Mouse (Mus musculus) neural tube, embryonic 12.5 days (tissue): ENCODE results near the gene Atp5s. TPM values are rescaled to one million over a fixed set of nuclear protein-coding genes. Genes with fewer than 3 reads are reported as not detected.

Experiments used
- ATAC-seq: fragments of 200-750 bp; cut with Nextera tagmentation; 2 replicates; pipeline ENCODE4 v1.8.0; 2017; ENCODE audit warnings: low read depth, mild to moderate bottlenecking, moderate TSS enrichment, moderate library complexity; ENCODE audit not compliant: low FRiP score
- H3K27ac ChIP-seq: fragments of 300-500 bp; sonication (generic); 2 replicates; pipeline ENCODE4 v1.5.1; 2016
- H3K27me3 ChIP-seq: fragments of 300-500 bp; sonication (generic); replicated peaks from 2 replicates; pipeline ENCODE4 v1.6.1; 2016; ENCODE audit warnings: mild to moderate bottlenecking
- H3K36me3 ChIP-seq: fragments of 300-500 bp; sonication (generic); 2 replicates; pipeline ENCODE4 v1.6.1; 2016; ENCODE audit warnings: mild to moderate bottlenecking
- H3K4me1 ChIP-seq: fragments of 300-500 bp; sonication (generic); 2 replicates; pipeline ENCODE4 v1.6.1; 2016
- H3K4me2 ChIP-seq: fragments of 300-500 bp; sonication (generic); replicated peaks from 2 replicates; pipeline ENCODE4 v1.6.1; 2016; ENCODE audit warnings: mild to moderate bottlenecking
- H3K4me3 ChIP-seq: fragments of 300-500 bp; sonication (generic); 2 replicates; pipeline ENCODE4 v1.5.1; 2016
- H3K9ac ChIP-seq: fragments of 300-500 bp; sonication (generic); 2 replicates; pipeline ENCODE4 v1.6.1; 2016; ENCODE audit warnings: mild to moderate bottlenecking
- H3K9me3 ChIP-seq: fragments of 300-500 bp; sonication (generic); 2 replicates; pipeline ENCODE4 v1.6.1; 2016; ENCODE audit warnings: mild to moderate bottlenecking
- WGBS: fragments of 180-500 bp; shearing (Covaris S2); methylation state at CpG from one replicate; pipeline ENCODE4 v1.1.7; 2016; 5-methylcytosine and 5-hydroxymethylcytosine counted together
- microRNA counts: library from miRNA; unstranded; fragments of <30 nt; microRNA quantifications from one replicate; lab custom pipeline; 2017
- microRNA-seq: library from miRNA; unstranded; fragments of <30 nt; microRNA quantifications from one replicate; pipeline ENCODE4, GENCODE M21; 2017
- polyA plus RNA-seq: library from polyadenylated mRNA; unstranded; fragments of >200 nt; fragmentation: Nextera tagmentation; extraction: Ambion mirVana; gene quantifications from 2 replicates; pipeline ENCODE4 v1.2.1, GENCODE M21; 2016

Gene Atp5s
- polyA plus RNA-seq, 1 experiment from 2014 or later, result 22.9 TPM

DNA sequence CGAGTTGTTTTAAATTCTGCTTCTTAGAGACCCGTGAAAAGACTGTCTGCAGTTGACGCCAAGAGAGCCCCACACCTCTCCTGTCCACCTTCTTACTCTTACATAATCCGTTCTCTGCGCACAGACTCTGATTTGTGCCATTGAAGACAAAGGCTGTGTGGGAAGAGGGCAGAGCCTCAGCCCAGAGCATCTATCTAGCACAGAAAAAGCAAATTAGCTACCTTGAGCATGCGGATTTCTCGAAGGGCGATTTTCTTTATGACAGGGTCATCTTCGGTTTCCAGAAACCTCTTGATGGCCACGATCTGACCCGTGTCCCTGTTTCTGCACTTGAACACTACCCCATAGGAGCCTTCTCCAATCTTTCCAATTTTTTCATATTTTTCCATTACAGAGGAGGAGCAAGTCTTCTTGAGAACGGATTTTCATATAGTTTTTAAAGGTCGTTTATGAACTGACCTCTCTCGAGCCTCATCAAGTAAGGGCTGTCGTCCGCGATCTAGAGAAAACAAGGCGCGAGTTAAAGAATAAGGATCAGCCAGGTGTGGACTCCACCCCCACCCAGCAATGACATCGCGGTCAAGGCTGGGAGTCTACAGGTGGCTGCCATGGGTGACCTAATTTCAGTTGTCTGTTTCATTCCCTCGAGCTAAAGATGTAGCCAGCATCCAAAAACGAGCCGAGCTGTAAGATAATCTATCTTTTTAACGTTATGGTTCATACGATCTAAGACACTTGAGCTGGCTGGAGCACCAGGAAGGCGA is 65.2 kb downstream of the Atp5s start:
- peak overlapping the region; percentile 99 for H3K4me2 ChIP-seq
- 0 out of 2 replicates have a peak, but pooled peaks have one; percentile 18 for ATAC-seq
- H3K36me3 ChIP-seq, result no peaks in the 10 kb centered on the region
- H3K9me3 ChIP-seq, result no peaks in the 10 kb centered on the region
- H3K9ac ChIP-seq, result peak overlapping the region; percentile 61
- H3K27me3 ChIP-seq, result no peaks in the 10 kb centered on the region
- H3K4me3 ChIP-seq, result peak overlapping the region; percentile 49
- peaks cover 18% of the 10 kb centered on the region; the same call in 1 of the 2 replicates for H3K4me1 ChIP-seq
- WGBS, result 31% methylated on average over 27 of the region's 27 CpGs
- H3K27ac ChIP-seq, result no peak overlapping the region

GRCm38 (mm10) chr12:69790530-69791505 is 66.1 kb downstream of the Atp5s start, which contains the start of gene Cdkl1:
Gene Cdkl1, minus strand, starts transcription at chr12:69791267.
- Histone ChIP-seq H3K27ac (no peak within 1 kb of the TSS), H3K4me2 (peak within 1 kb of the TSS; percentile 99), H3K27me3 (no peaks in the 10 kb centered on the region), H3K36me3 (no peaks in the 10 kb centered on the region), H3K9ac (peak within 1 kb of the TSS; percentile 61), H3K9me3 (no peaks in the 10 kb centered on the region), H3K4me1 (peaks cover 18% of the 10 kb centered on the region; the same call in 1 of the 2 replicates), H3K4me3 (peak within 1 kb of the TSS; percentile 49)
- 2% methylated on average over 45 of the region's 45 CpGs for WGBS
- peak; percentile 95 for ATAC-seq

MicroRNAs within 50 kb of the gene (microRNA counts, 519-probe panel; counts per million panel counts)
- 342 counts per million, percentile 67 among the panel's probes with 10 or more counts for microRNA mmu-miR-681 (lab: Ali Mortazavi, UCI)

Small RNA genes lying within 50 kb of the gene (microRNA-seq; reads per million reads assigned to microRNA genes)
- gene Mir681, result not detected

Other genes starting within 250 kb of the Atp5s start
- 19.9 and 22.7 TPM in 2 replicates for gene Vcpkmt, start 141.9 kb upstream of the Atp5s start, polyA plus RNA-seq
- gene Sos2, start 43.1 kb upstream of the Atp5s start, polyA plus RNA-seq, result 11.8 and 13.0 TPM in 2 replicates
- gene L2hgdh, start 77 bp upstream of the Atp5s start, polyA plus RNA-seq, result 12.0 and 12.8 TPM in 2 replicates
- gene Cdkl1, start 66.3 kb downstream of the Atp5s start, polyA plus RNA-seq, result 1.5 and 1.6 TPM in 2 replicates
- 73.4 and 80.7 TPM in 2 replicates for gene Atl1, start 167.7 kb downstream of the Atp5s start, polyA plus RNA-seq
- gene Map4k5, start 168.2 kb downstream of the Atp5s start, polyA plus RNA-seq, result 41.4 and 44.6 TPM in 2 replicates